Mouse (Mus musculus) lung, postnatal 0 days (tissue): ENCODE results near the gene Sdk1.

Experiments
- CTCF ChIP-seq: IDR thresholded peaks from 2 replicates; pipeline ENCODE4 v1.5.1; 2016; ENCODE audit warnings: antibody characterized with exemption, mild to moderate bottlenecking
- EP300 ChIP-seq: IDR thresholded peaks from 2 replicates; pipeline ENCODE4 v1.6.1; 2016; ENCODE audit warnings: antibody characterized with exemption, mild to moderate bottlenecking, control low read depth

DNA sequence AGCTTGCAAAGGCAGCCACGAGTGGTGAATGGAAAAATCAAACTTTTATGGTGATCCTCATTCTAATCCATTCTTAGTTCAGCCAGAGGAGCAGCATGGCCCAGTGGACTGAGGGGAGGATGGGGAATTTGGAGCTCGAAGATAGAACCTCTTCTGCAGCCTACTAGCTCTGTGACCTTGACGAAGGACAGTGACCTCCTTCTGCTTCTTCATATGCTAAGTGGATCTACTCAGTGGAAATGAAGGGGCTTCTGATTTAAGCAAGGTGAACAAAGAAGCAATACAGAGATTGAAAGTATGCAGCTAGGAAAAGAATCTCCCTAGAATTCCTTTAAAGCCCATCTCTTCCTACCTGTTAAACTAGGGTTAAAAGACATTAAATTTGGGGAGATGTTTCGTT is 152.6 kb downstream of the Sdk1 start:
- TF ChIP-seq CTCF, result no peak
- no peak for TF ChIP-seq EP300
